Mouse (Mus musculus): ENCODE results near the gene Map1s.

The Map1s gene

GRCm38 (mm10) chr8:70905831-70906736, at the start of gene Map1s:
TSS of gene Map1s (plus strand) at chr8:70905932.
- peak; percentile 97 for DNase-seq

DNA sequence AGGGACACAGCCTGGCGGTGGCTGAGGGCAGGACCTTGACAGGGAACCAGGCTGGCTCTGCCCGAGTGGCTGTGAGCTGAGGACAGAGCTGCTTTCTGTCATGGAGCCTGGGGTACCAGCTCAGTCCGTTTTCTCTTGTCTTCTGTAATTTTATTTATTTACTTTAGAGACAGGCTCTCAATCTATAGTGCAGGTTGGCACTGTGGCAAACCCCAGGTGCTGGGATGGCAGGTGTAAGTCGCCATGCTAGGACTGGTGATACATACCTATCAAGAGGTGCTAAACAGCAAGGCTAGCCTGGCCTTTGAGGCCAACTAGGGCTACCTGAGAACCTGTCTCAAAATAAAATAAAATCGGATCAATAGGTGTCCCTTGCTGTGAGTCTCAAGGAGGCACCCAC, 49.7 kb upstream of the Map1s start:
- no peak for DNase-seq

DNA sequence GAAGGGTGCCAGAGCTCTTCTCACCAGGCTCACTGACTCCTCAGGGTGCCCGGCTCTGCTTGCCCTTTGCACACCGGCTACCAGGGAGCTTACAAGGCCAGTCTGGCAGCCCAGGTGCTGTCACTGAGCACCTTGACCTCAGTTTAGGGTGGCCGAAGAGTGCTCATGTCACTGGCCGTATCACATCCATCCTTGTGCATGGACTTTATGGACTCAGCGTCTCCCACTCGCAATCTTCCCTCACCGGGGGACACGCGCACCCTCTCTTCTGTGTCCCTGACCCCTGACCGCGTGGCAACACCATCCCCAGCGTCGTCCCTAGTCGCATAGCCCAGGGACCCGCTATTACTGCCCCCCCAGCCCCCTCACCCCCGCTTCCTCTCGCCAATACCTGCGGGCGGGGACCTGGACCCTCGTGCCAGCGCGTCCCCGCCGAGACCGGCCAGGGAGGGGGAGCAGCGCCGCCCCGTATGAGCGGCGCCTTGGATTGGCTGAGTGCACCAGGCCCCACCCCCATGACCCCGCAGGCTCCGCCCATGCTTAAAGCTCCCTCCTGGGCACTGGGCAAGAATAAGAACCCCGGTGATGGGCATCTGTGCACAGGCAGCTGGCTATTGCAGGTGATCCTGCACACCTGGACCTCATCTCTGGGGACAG, 49.1 kb upstream of the Map1s start:
- DNase-seq: peak; percentile 79

- peak; percentile 68 for DNase-seq
These were observed 48.2 kb upstream of the Map1s start for GRCm38 (mm10) chr8:70857516-70857915.

DNA sequence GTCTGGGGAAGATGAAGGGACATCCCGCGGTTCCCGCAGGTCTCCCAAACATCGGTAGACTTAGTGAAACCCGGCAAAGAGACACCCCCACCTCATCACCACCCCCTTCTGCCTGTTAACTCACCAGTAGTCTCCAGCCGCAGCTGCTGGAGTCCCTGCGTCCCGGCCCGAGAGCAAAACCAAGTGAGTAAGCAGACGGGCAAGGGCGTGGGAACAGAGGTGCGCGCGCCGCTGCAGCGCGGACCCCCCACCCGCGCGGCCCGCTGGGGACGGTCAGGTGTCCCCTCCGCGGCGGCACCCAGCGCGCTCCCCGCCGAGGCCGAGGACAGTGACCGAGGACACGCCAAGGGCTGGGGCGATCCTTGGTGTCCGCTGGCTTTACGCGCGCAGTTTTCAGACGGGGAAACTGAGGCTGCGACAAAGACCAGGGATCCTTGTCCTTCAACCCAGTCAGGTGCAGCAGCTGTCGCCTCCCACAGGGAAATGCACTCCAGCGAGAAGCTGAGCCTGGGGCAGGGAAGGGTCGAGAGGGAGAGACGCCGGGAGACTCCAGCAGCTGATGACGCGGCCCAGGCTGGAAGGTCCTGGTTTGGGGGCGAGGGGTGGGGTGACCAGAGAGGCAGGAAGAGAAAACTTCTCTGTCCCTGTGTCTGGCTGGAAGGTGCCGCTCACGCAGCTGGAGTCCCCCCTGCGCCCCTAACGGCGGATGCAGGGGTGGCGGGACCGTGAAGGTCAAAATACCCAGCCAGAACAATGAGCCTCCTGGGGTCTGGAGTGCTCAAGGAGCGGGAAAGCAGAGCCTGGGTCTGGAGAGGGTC, 42.7 kb upstream of the Map1s start, which contains the start of gene Kcnn1:
Gene Kcnn1, minus strand, starts transcription at position 435 of the 818 bp plus-strand sequence.
- DNase-seq: peak; percentile 64

DNA sequence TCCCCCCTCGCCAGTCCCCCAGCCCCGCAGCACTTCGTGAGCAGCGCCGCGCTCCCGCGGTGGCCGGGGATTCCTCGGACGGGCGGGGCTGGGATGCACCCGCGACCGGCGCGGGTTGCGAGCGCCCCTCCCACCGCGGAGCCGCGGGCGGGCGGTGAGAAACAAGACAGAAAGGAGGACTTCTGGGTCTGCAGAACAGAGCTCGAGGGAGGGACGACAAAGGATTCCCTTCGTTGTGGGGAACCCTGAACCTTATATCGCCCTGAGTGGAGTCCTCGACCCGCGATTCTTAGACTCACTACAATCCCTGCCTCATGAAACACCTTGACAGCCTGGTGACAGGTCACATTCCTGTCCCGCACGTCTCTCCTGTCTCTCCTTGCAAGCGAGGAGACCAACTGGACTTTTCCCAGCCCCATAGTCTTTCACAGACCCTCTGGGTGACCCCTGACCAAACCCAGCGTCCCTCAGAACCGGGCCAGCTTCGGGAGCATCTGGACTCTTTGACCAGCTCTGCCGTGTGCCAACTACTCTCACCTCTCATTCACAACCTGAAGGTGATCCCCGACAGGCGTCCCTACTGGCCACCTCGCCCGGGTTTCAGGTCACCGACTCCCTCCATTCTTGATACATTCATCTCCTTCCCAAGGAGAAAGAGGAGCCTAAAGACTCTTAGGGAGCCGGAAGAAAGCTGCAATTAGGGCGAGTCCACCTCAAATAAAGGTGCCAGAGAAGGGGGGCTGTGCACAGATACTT, 41.6 kb upstream of the Map1s start:
- peak; percentile 54 for DNase-seq

- peak; percentile 61 for DNase-seq
These were observed 41.0 kb upstream of the Map1s start for GRCm38 (mm10) chr8:70864712-70865221.

GRCm38 (mm10) chr8:70865350-70866000, 40.3 kb upstream of the Map1s start:
- peak; percentile 98 for DNase-seq

GRCm38 (mm10) chr8:70866001-70866520, 39.7 kb upstream of the Map1s start:
- DNase-seq: no peak

GRCm38 (mm10) chr8:70866566-70866965, 39.2 kb upstream of the Map1s start:
- no peak for DNase-seq

- DNase-seq: peak; percentile 78
These were observed 37.1 kb upstream of the Map1s start for GRCm38 (mm10) chr8:70868559-70869198.

- DNase-seq: no peak
These were observed 36.5 kb upstream of the Map1s start for GRCm38 (mm10) chr8:70869199-70869571.

DNA sequence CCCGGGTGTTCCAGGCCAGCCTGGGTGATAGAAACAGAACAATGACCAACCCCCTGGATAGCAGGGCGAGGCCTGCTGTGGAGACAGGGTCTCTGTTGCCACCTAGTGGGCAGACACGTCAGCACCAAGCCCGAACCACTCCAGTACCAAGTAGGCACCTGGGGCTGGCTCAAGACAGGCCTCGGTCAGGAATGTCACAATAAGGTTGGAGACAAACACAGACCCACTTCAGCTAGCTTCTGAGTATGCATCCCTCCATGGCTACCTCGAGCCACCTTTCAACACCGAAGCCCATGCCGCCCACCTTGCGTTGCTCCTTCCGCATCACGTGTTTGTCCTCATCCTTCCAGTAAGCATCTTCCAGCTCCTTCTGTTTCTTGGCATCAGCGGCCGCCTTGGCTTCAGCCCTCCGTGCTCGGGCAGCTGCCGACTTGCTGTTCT, 36.1 kb upstream of the Map1s start:
- DNase-seq: peak; percentile 83

DNA sequence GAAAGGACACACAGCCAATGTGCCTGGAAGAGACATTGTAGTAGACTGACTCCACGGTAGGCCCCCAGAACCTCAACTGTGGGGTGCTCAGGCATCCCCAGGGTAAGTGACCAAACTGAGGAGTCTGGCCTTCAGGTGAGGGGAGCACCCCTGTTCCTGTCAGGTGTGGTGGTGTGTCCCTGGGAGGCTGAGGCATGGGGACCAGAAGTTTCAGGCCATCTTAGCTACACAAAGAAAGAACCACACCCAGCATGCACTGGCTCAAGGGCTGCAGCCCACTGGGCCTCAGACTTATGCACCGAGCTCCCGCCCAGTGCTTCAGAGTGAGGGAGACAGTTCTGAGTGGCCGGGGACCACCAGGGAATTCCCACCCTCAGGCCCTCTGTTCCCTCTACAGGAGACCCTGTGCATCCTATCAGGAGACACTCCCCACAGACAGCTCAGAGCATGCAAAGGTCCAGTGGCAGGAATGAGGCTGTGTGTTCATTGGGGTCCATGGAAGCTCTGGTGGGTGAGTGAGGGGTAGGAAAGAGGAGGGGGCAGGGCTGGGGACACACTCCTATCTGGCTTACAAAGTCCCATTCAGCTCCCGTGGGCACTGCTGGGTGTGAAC, 34.4 kb upstream of the Map1s start:
- no peak for DNase-seq

DNA sequence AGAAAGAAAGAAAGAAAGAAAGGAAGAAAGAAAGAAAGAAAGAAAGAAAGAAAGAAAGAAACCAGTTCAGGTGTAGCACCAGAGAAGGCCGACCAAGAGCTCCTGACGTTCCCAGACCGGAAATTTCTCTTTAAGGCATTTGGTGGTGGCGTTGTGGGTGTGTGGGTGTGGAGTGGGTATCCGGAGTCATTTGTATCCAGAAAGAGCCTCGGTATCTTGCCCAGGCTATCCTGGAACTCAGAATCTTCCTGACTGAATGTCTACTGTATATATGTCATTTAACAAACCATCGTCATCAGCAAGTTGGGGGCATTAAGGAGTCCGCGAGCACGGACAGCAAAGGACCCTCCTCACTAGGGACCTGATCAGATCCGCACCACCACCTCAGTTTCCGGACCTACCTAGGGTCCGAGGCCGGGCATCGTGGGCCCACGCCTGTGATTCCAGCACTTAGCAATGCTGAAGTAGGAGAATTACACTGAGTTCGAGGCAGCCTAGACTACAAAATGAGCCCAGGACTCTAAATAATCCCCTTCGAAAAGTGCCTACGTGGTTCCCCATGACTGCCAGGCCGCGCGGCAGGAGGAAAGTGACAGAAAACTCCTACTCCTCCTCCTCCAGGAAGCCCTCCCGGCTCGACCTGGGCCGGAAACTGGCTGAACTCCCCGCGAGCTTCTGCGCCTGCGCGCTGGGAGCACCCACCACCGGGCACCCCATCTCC, 32.9 kb upstream of the Map1s start:
- peak; percentile 19 for DNase-seq

- DNase-seq: peak; percentile 97
These were observed 32.3 kb upstream of the Map1s start, which contains the start of gene Ccdc124 for GRCm38 (mm10) chr8:70873364-70873985. TSS of gene Ccdc124 (minus strand) at chr8:70873935.

- DNase-seq: peak; percentile 18
These were observed 31.3 kb upstream of the Map1s start for GRCm38 (mm10) chr8:70874441-70874840.

DNA sequence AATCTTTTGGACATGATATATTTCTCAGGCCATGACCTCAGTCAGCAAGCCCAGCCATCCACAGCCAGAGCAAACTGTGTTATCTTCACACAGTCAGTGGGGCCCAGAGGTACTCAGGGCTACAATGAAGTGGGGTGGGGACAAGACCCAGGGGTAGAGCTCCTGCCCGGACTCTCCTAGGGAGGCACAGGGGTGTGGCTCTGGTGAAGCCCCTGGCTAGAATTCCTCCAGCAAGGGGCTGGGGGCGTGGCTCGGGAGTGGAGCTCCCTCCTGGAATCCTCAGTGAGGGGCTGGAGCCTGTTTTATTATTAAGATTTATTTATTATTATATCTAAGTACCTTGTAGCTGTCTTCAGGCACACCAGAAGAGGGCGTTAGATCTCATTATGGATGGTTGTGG, 29.4 kb upstream of the Map1s start:
- peak; percentile 20 for DNase-seq

GRCm38 (mm10) chr8:70878178-70878577, 27.6 kb upstream of the Map1s start:
- no peak for DNase-seq

Data from thymus, postnatal 4 days (tissue).